Mouse (Mus musculus) olfactory bulb, adult 2 months (tissue): ENCODE measurements around the gene Negr1.

ENCODE experiments used
- CTCF ChIP-seq: fragments of 200-500 bp; IDR thresholded peaks from 2 replicates; pipeline ENCODE4 v1.5.1; 2012; ENCODE audit warnings: low read depth, mild to moderate bottlenecking, low read length, moderate library complexity; ENCODE audit not compliant: insufficient read depth
- POLR2A ChIP-seq: fragments of 200-500 bp; IDR thresholded peaks from 2 replicates; pipeline ENCODE4 v1.6.1; 2012; ENCODE audit warnings: mild to moderate bottlenecking, low read depth, low read length, moderate library complexity; ENCODE audit not compliant: insufficient read depth

DNA sequence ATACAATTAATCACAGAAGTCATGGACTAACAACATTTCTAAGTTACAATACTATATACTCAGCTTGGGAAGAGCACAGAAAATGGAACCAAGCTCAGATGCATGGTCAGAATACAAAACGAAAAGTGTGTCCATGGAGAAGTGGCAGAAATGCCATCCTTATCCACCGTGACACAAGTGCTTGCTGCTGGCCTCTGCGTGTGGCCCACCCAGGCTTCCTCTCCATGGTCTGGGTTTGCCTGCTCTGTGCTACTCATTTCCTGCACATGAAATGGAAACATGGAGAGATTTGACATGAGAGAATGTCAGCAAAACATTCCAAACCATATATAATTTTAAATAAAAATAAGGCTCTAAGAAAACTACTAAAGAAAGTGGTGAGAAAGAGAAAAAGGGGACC, 645.2 kb downstream of the Negr1 start:
- TF ChIP-seq POLR2A (no peak), CTCF (no peak)
